Mouse (Mus musculus) midbrain, embryonic 10.5 days (tissue): ENCODE measurements around the gene Ep400. TPM values are rescaled to one million over a fixed set of nuclear protein-coding genes. Genes with fewer than 3 reads are reported as not detected.
"Not testable (repeated sequence)": the region's sequence is repeated elsewhere in the genome, so short reads cannot be mapped to it uniquely, and the experiment has no call there.

Experiments used
- DNase-seq: peaks from one replicate; pipeline ENCODE4 v3.0.0-alpha.2; 2017; ENCODE audit warnings: low spot score
- H3K27ac ChIP-seq: fragments of 300-500 bp; sonication (generic); replicated peaks from 2 replicates; pipeline ENCODE4 v1.5.1; 2016; ENCODE audit warnings: mild to moderate bottlenecking
- H3K27me3 ChIP-seq: fragments of 300-500 bp; sonication (generic); 2 replicates; pipeline ENCODE4 v1.6.1; 2016; ENCODE audit warnings: low read depth, mild to moderate bottlenecking; ENCODE audit not compliant: poor library complexity, severe bottlenecking
- H3K36me3 ChIP-seq: fragments of 300-500 bp; sonication (generic); 2 replicates; pipeline ENCODE4 v1.6.1; 2016; ENCODE audit warnings: mild to moderate bottlenecking, moderate library complexity
- H3K4me1 ChIP-seq: fragments of 300-500 bp; sonication (generic); 2 replicates; pipeline ENCODE4 v1.6.1; 2016
- H3K4me3 ChIP-seq: fragments of 300-500 bp; sonication (generic); 2 replicates; pipeline ENCODE4 v1.5.1; 2016; ENCODE audit warnings: mild to moderate bottlenecking, moderate library complexity
- H3K9me3 ChIP-seq: fragments of 300-500 bp; sonication (generic); replicated peaks from 2 replicates; pipeline ENCODE4 v1.6.1; 2016; ENCODE audit warnings: mild to moderate bottlenecking
- WGBS: fragments of 180-500 bp; shearing (Covaris S2); methylation state at CpG from one replicate; pipeline ENCODE4 v1.1.7; 2016; 5-methylcytosine and 5-hydroxymethylcytosine counted together
- polyA plus RNA-seq: library from polyadenylated mRNA; unstranded; fragments of >200 nt; fragmentation: Nextera tagmentation; extraction: Ambion mirVana; gene quantifications from 2 replicates; pipeline ENCODE4 v1.2.1, GENCODE M21; 2016

Ep400 gene
- polyA plus RNA-seq, 1 experiment from 2014 or later = 57.5 TPM

DNA sequence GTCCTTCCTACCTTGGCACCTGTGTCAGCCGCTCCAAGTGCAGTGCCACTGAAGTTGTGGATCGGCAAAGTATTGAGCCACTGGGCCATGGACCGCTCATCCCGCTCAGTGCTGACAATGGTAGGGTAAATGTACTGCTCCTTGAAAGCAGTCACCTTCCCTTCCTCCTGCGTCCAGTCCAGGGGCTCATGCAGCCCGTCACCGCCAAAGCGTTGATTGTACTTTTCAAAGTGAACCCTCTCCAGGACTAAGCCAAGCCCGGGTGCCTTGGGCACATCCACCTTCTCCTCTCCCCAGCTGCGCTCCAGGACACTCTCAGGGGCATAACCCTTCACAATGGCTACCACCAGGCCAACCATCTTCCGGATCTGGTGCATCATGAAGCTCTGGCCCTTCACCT lies 4.0 kb upstream of the Ep400 start:
- H3K4me3 ChIP-seq = no peak overlapping the region
- peaks cover 68% of the 10 kb centered on the region for H3K36me3 ChIP-seq
- H3K4me1 ChIP-seq = peaks cover 28% of the 10 kb centered on the region
- H3K27ac ChIP-seq = no peak overlapping the region
- DNase-seq = no peak
- 94% methylated on average over 11 of the region's 11 CpGs for whole genome bisulfite sequencing
- H3K9me3 ChIP-seq = no peaks in the 10 kb centered on the region
- no peaks in the 10 kb centered on the region for H3K27me3 ChIP-seq

- not testable (repeated sequence) for H3K4me3 ChIP-seq, H3K9me3 ChIP-seq, H3K27ac ChIP-seq, H3K27me3 ChIP-seq, DNase-seq
- Histone ChIP-seq H3K4me1 (peaks cover 26% of the 10 kb centered on the region), H3K36me3 (peaks cover 61% of the 10 kb centered on the region)
- 93% methylated on average over 10 of the region's 10 CpGs for WGBS
Observed at GRCm38 (mm10) chr5:110772945-110773344, 2.4 kb upstream of the Ep400 start.

DNA sequence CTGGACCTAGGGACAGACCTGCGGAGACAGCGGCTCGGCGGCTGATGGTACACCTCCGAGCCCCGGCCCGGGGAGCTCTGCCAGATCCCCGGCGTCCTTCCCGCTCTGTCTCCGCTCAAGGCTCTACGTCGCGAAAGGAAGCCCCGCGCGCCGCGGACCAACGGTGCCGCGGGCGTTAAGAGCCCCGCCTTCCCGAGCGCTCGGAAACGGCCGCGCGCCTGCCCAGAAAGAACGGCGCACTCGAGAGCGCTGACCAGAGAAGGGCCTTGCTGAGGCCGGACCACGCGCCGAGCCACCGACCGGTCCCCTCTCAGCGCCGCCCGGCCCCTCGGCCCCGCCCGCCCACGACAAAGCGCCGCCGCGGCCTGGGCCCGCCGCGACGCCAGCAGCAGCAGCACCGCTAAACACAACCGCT lies 479 bp downstream of the Ep400 start:
- Histone ChIP-seq H3K9me3 (no peaks in the 10 kb centered on the region), H3K4me3 (peak overlapping the region; percentile 93), H3K4me1 (peaks cover 26% of the 10 kb centered on the region), H3K36me3 (peaks cover 41% of the 10 kb centered on the region), H3K27ac (peak overlapping the region; percentile 95), H3K27me3 (no peaks in the 10 kb centered on the region)
- WGBS = under 1% methylated on average over 58 of the region's 58 CpGs
- no peak for DNase-seq

- H3K27me3 ChIP-seq = no peaks in the 10 kb centered on the region
- peak overlapping the region; percentile 95 for H3K27ac ChIP-seq
- H3K36me3 ChIP-seq = peaks cover 39% of the 10 kb centered on the region
- DNase-seq = no peak
- H3K4me3 ChIP-seq = peak overlapping the region; percentile 93
- 67% methylated on average over 4 of the region's 4 CpGs for WGBS
- H3K9me3 ChIP-seq = no peaks in the 10 kb centered on the region
- peaks cover 26% of the 10 kb centered on the region for H3K4me1 ChIP-seq
Observed at GRCm38 (mm10) chr5:110769272-110769671, 1.2 kb downstream of the Ep400 start.

DNA sequence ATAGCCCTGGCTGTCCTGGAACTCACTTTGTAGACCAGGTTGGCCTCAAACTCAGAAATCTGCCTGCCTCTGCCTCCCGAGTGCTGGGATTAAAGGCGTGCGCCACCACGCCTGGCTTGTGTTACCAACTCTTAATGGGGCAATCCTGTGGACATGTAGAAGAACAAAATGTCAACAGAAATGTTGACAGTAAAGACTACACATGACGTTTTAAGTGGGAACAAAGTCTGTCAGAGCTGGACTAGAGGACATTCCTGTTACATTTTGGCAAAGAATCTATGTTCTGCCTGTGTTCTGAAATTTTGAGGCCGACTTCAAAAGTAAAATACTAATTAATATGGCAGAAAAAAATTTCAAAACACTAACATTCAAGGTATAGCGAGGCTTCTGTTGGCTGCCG lies 6.6 kb downstream of the Ep400 start:
- H3K4me3 ChIP-seq = no peak overlapping the region
- H3K27me3 ChIP-seq = no peaks in the 10 kb centered on the region
- no peaks in the 10 kb centered on the region for H3K9me3 ChIP-seq
- H3K36me3 ChIP-seq = peaks cover 26% of the 10 kb centered on the region
- peaks cover 5% of the 10 kb centered on the region for H3K4me1 ChIP-seq
- no peak overlapping the region for H3K27ac ChIP-seq
- WGBS = 97% methylated on average over 8 of the region's 8 CpGs
- DNase-seq = no peak

GRCm38 (mm10) chr5:110745021-110745420 lies 25.5 kb downstream of the Ep400 start:
- Histone ChIP-seq H3K27me3 (no peaks in the 10 kb centered on the region), H3K9me3 (no peaks in the 10 kb centered on the region), H3K27ac (no peak overlapping the region), H3K4me1 (no peaks in the 10 kb centered on the region), H3K36me3 (peaks cover 57% of the 10 kb centered on the region), H3K4me3 (no peak overlapping the region)
- WGBS = 74% methylated on average over 1 of the region's 1 CpGs
- DNase-seq = no peak

- Histone ChIP-seq H3K9me3 (no peaks in the 10 kb centered on the region), H3K27ac (no peak overlapping the region), H3K36me3 (peaks cover 71% of the 10 kb centered on the region), H3K27me3 (no peaks in the 10 kb centered on the region), H3K4me3 (no peak overlapping the region), H3K4me1 (no peaks in the 10 kb centered on the region)
- DNase-seq = no peak
- 94% methylated on average over 7 of the region's 7 CpGs for WGBS
Observed at GRCm38 (mm10) chr5:110739496-110740275, 30.8 kb downstream of the Ep400 start.

- Histone ChIP-seq H3K4me1 (no peaks in the 10 kb centered on the region), H3K27me3 (no peaks in the 10 kb centered on the region), H3K27ac (no peak overlapping the region), H3K9me3 (no peaks in the 10 kb centered on the region), H3K4me3 (no peak overlapping the region), H3K36me3 (peaks cover 97% of the 10 kb centered on the region)
- no peak for DNase-seq
- 88% methylated on average over 1 of the region's 1 CpGs for WGBS
Observed at GRCm38 (mm10) chr5:110735606-110736005, 34.9 kb downstream of the Ep400 start.

DNA sequence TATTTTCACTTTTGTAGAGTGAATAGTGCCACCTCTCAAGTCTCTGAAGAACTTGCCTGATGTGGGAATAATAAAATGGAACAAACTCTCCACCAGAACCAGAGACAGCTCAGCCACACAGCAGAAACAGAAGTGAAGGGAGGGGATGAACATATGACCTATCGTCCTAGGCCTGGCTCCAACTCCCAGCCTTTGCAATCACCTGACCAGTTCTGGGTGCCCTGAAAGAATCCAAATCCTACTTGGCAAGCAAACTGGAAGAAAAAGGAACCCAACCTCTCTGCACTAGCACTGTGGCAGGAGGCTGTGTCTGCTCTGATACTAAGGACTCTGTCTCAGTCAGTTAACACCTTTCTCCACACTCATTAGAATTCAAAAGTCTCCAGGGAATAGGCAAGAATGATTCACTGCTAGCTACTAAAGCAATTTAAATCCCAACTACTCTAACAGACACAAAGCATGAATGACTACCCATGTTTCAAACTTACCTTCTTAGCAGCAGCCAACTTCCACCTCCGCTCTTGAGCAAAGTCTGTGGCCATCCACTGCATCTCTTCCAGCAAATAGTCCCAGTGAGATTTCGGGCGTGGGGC lies 37.2 kb downstream of the Ep400 start:
- 94% methylated on average over 4 of the region's 4 CpGs for WGBS
- DNase-seq = no peak
- Histone ChIP-seq H3K27ac (no peak overlapping the region), H3K4me3 (no peak overlapping the region), H3K36me3 (peaks cover 97% of the 10 kb centered on the region), H3K4me1 (no peaks in the 10 kb centered on the region), H3K27me3 (no peaks in the 10 kb centered on the region), H3K9me3 (no peaks in the 10 kb centered on the region)

DNA sequence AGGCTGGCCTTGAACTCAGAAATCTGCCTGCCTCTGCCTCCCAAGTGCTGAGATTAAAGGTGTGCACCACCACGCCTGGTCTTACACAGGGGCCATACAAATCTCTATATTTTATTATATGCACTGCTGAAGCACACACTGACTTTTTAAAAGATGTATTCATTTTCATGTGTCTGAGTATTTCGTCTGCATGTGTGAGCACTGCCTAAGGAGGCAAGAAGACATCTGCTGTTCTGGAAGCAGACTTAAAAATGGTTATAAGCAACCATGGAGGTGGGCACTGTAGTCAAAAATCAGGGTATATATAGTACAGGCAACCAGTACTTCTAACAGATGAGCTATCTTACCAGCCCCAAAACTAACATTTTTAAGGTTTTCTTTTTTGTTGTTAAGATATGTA lies 39.3 kb downstream of the Ep400 start:
- 86% methylated on average over 2 of the region's 2 CpGs for WGBS

GRCm38 (mm10) chr5:110727850-110728249 lies 42.7 kb downstream of the Ep400 start:
- DNase-seq = no peak

More for the DNA sequence above, 39.3 kb downstream of the Ep400 start:
- Histone ChIP-seq H3K36me3 (peaks cover 96% of the 10 kb centered on the region), H3K27ac (no peak overlapping the region), H3K9me3 (no peaks in the 10 kb centered on the region), H3K27me3 (no peaks in the 10 kb centered on the region), H3K4me3 (no peak overlapping the region), H3K4me1 (no peaks in the 10 kb centered on the region)
- DNase-seq = no peak

GRCm38 (mm10) chr5:110723543-110723942 lies 47.0 kb downstream of the Ep400 start:
- peaks cover 92% of the 10 kb centered on the region for H3K36me3 ChIP-seq
- WGBS = 92% methylated on average over 2 of the region's 2 CpGs
- no peaks in the 10 kb centered on the region for H3K27me3 ChIP-seq

More at GRCm38 (mm10) chr5:110727850-110728249, 42.7 kb downstream of the Ep400 start:
- Histone ChIP-seq H3K9me3 (no peaks in the 10 kb centered on the region), H3K4me3 (no peak overlapping the region), H3K4me1 (no peaks in the 10 kb centered on the region), H3K36me3 (peaks cover 98% of the 10 kb centered on the region), H3K27me3 (no peaks in the 10 kb centered on the region), H3K27ac (no peak overlapping the region)
- 86% methylated on average over 1 of the region's 1 CpGs for WGBS

GRCm38 (mm10) chr5:110721463-110721862 lies 49.1 kb downstream of the Ep400 start:
- 90% methylated on average over 1 of the region's 1 CpGs for WGBS
- H3K4me3 ChIP-seq, H3K27me3 ChIP-seq, H3K27ac ChIP-seq, H3K4me1 ChIP-seq, H3K9me3 ChIP-seq, DNase-seq: not testable (repeated sequence)
- H3K36me3 ChIP-seq = peaks cover 92% of the 10 kb centered on the region

More at GRCm38 (mm10) chr5:110723543-110723942, 47.0 kb downstream of the Ep400 start:
- DNase-seq = no peak
- Histone ChIP-seq H3K4me3 (no peak overlapping the region), H3K27ac (no peak overlapping the region), H3K9me3 (no peaks in the 10 kb centered on the region), H3K4me1 (no peaks in the 10 kb centered on the region)
